Mouse (Mus musculus) neural tube, embryonic 14.5 days (tissue): ENCODE data around the gene Iqsec3. TPM values are rescaled to one million over a fixed set of nuclear protein-coding genes. Genes with fewer than 3 reads are reported as not detected.

ENCODE experiments used
- ATAC-seq: fragments of 200-750 bp; cut with Nextera tagmentation; 2 replicates; pipeline ENCODE4 v1.8.0; 2017; ENCODE audit warnings: low read depth, mild to moderate bottlenecking, moderate TSS enrichment, moderate library complexity
- H3K27ac ChIP-seq: fragments of 300-500 bp; sonication (generic); 2 replicates; pipeline ENCODE4 v1.5.1; 2014; ENCODE audit warnings: low read depth, mild to moderate bottlenecking, control low read depth, low read length, moderate library complexity, mixed read lengths
- H3K27me3 ChIP-seq: fragments of 300-500 bp; sonication (generic); 2 replicates; pipeline ENCODE4 v1.6.1; 2014; ENCODE audit warnings: low read length; ENCODE audit not compliant: control insufficient read depth, insufficient read depth
- H3K36me3 ChIP-seq: fragments of 300-500 bp; sonication (generic); 2 replicates; pipeline ENCODE4 v1.6.1; 2014; ENCODE audit warnings: low read length, mixed read lengths; ENCODE audit not compliant: control insufficient read depth, insufficient read depth
- H3K4me1 ChIP-seq: fragments of 300-500 bp; sonication (generic); 2 replicates; pipeline ENCODE4 v1.6.1; 2014; ENCODE audit warnings: low read length; ENCODE audit not compliant: control insufficient read depth, insufficient read depth
- H3K4me2 ChIP-seq: fragments of 300-500 bp; sonication (generic); 2 replicates; pipeline ENCODE4 v1.6.1; 2014; ENCODE audit warnings: mild to moderate bottlenecking, low read depth, low read length, control low read depth
- H3K4me3 ChIP-seq: fragments of 300-500 bp; sonication (generic); 2 replicates; pipeline ENCODE4 v1.5.1; 2014; ENCODE audit warnings: low read depth, low read length, control low read depth, mixed read lengths
- H3K9ac ChIP-seq: fragments of 300-500 bp; sonication (generic); replicated peaks from 2 replicates; pipeline ENCODE4 v1.6.1; 2014; ENCODE audit warnings: low read depth, mild to moderate bottlenecking, control low read depth, low read length, mixed read lengths
- H3K9me3 ChIP-seq: fragments of 300-500 bp; sonication (generic); 2 replicates; pipeline ENCODE4 v1.6.1; 2016; ENCODE audit warnings: low read length; ENCODE audit not compliant: control insufficient read depth
- WGBS: fragments of 180-500 bp; shearing (Covaris S2); extraction: QIAGEN DNeasy Blood & Tissue Kit; methylation state at CpG from one replicate; pipeline ENCODE4 v1.1.7; 2014; 5-methylcytosine and 5-hydroxymethylcytosine counted together
- polyA plus RNA-seq: library from polyadenylated mRNA; unstranded; fragments of >200 nt; fragmentation: Nextera tagmentation; extraction: Ambion mirVana; gene quantifications from 2 replicates; pipeline ENCODE4 v1.2.1, GENCODE M21; 2014

Iqsec3 gene
- polyA plus RNA-seq, 1 experiment from 2014 or later: 22.8 TPM

GRCm38 (mm10) chr6:121363061-121363460 is 110.4 kb downstream of the Iqsec3 start:
- no peak for ATAC-seq
- no peak overlapping the region for H3K4me2 ChIP-seq
- H3K4me1 ChIP-seq: no peaks in the 10 kb centered on the region
- H3K27me3 ChIP-seq: no peaks in the 10 kb centered on the region
- H3K36me3 ChIP-seq: no peaks in the 10 kb centered on the region
- no peak overlapping the region for H3K4me3 ChIP-seq
- WGBS: 83% methylated on average over 6 of the region's 6 CpGs
- H3K27ac ChIP-seq: no peak overlapping the region
- no peaks in the 10 kb centered on the region for H3K9me3 ChIP-seq
- no peak overlapping the region for H3K9ac ChIP-seq

- no peak for ATAC-seq
- WGBS: 55% methylated on average over 6 of the region's 6 CpGs
- Histone ChIP-seq H3K27me3 (no peaks in the 10 kb centered on the region), H3K4me2 (no peak overlapping the region), H3K4me3 (no peak overlapping the region), H3K27ac (no peak overlapping the region), H3K36me3 (no peaks in the 10 kb centered on the region), H3K9ac (no peak overlapping the region), H3K9me3 (no peaks in the 10 kb centered on the region), H3K4me1 (no peaks in the 10 kb centered on the region)
These were observed 116.2 kb downstream of the Iqsec3 start for GRCm38 (mm10) chr6:121357232-121357631.

- no peak overlapping the region for H3K27ac ChIP-seq
- no peak overlapping the region for H3K4me2 ChIP-seq
- no peak overlapping the region for H3K4me3 ChIP-seq
- no peaks in the 10 kb centered on the region for H3K27me3 ChIP-seq
- H3K4me1 ChIP-seq: no peaks in the 10 kb centered on the region
- WGBS: 78% methylated on average over 1 of the region's 1 CpGs
- no peaks in the 10 kb centered on the region for H3K9me3 ChIP-seq
- H3K9ac ChIP-seq: no peak overlapping the region
- no peaks in the 10 kb centered on the region for H3K36me3 ChIP-seq
- no peak for ATAC-seq
These were observed 117.4 kb downstream of the Iqsec3 start for GRCm38 (mm10) chr6:121356041-121356440.

GRCm38 (mm10) chr6:121352276-121352675 is 121.2 kb downstream of the Iqsec3 start:
- no peaks in the 10 kb centered on the region for H3K27me3 ChIP-seq
- H3K36me3 ChIP-seq: no peaks in the 10 kb centered on the region
- H3K27ac ChIP-seq: no peak overlapping the region
- no peak for ATAC-seq
- no peaks in the 10 kb centered on the region for H3K9me3 ChIP-seq
- H3K4me3 ChIP-seq: no peak overlapping the region
- no peak overlapping the region for H3K9ac ChIP-seq
- WGBS: 22% methylated on average over 2 of the region's 2 CpGs
- no peak overlapping the region for H3K4me2 ChIP-seq
- H3K4me1 ChIP-seq: no peaks in the 10 kb centered on the region

- no peak for ATAC-seq
- WGBS: 16% methylated on average over 8 of the region's 8 CpGs
These were observed 127.0 kb downstream of the Iqsec3 start for GRCm38 (mm10) chr6:121346428-121346827.

GRCm38 (mm10) chr6:121344329-121344728 is 129.1 kb downstream of the Iqsec3 start:
- no peak overlapping the region for H3K4me2 ChIP-seq
- no peak for ATAC-seq
- WGBS: 63% methylated on average over 5 of the region's 5 CpGs
- H3K36me3 ChIP-seq: no peaks in the 10 kb centered on the region
- no peak overlapping the region for H3K4me3 ChIP-seq
- H3K27me3 ChIP-seq: no peaks in the 10 kb centered on the region
- H3K27ac ChIP-seq: no peak overlapping the region
- no peaks in the 10 kb centered on the region for H3K9me3 ChIP-seq
- no peaks in the 10 kb centered on the region for H3K4me1 ChIP-seq
- no peak overlapping the region for H3K9ac ChIP-seq

More at GRCm38 (mm10) chr6:121346428-121346827, 127.0 kb downstream of the Iqsec3 start:
- no peak overlapping the region for H3K27ac ChIP-seq
- H3K9me3 ChIP-seq: no peaks in the 10 kb centered on the region
- no peak overlapping the region for H3K4me3 ChIP-seq
- no peak overlapping the region for H3K9ac ChIP-seq
- no peaks in the 10 kb centered on the region for H3K36me3 ChIP-seq
- no peaks in the 10 kb centered on the region for H3K27me3 ChIP-seq
- no peak overlapping the region for H3K4me2 ChIP-seq
- H3K4me1 ChIP-seq: no peaks in the 10 kb centered on the region

- Histone ChIP-seq H3K9ac (no peak overlapping the region), H3K27ac (no peak overlapping the region), H3K27me3 (no peaks in the 10 kb centered on the region), H3K36me3 (no peaks in the 10 kb centered on the region), H3K4me3 (no peak overlapping the region), H3K4me1 (no peaks in the 10 kb centered on the region), H3K4me2 (no peak overlapping the region), H3K9me3 (no peaks in the 10 kb centered on the region)
- WGBS: 71% methylated on average over 6 of the region's 6 CpGs
- ATAC-seq: no peak
These were observed 129.7 kb downstream of the Iqsec3 start for GRCm38 (mm10) chr6:121343771-121344123.

GRCm38 (mm10) chr6:121343026-121343770 is 130.3 kb downstream of the Iqsec3 start, which contains the start of gene Slc6a12:
TSS of gene Slc6a12 (plus strand) at chr6:121343076.
- Histone ChIP-seq H3K27me3 (no peaks in the 10 kb centered on the region), H3K36me3 (no peaks in the 10 kb centered on the region), H3K4me1 (no peaks in the 10 kb centered on the region), H3K9ac (no peak within 1 kb of the TSS), H3K4me2 (no peak within 1 kb of the TSS), H3K9me3 (no peaks in the 10 kb centered on the region), H3K27ac (no peak within 1 kb of the TSS), H3K4me3 (no peak within 1 kb of the TSS)
- no peak for ATAC-seq
- 77% methylated on average over 15 of the region's 15 CpGs for WGBS

GRCm38 (mm10) chr6:121341650-121342049 is 131.8 kb downstream of the Iqsec3 start:
- ATAC-seq: no peak
- Histone ChIP-seq H3K27me3 (no peaks in the 10 kb centered on the region), H3K9me3 (no peaks in the 10 kb centered on the region), H3K4me3 (no peak overlapping the region), H3K27ac (no peak overlapping the region), H3K4me2 (no peak overlapping the region), H3K4me1 (no peaks in the 10 kb centered on the region), H3K9ac (no peak overlapping the region), H3K36me3 (no peaks in the 10 kb centered on the region)
- WGBS: 84% methylated on average over 6 of the region's 6 CpGs
